Mouse (Mus musculus) testis, adult 2 months (tissue): ENCODE measurements at regions not wholly inside any gene's neighbourhood (a gene's known extent, or its start where the extent isn't known, plus 50 kb on each side); places are given as distances from the start of the nearest gene placed in this dataset.

Experiments
- H3K27ac ChIP-seq: fragments of 200-500 bp; 2 replicates; pipeline ENCODE4 v1.5.1; 2012; ENCODE audit warnings: low read depth, low read length; ENCODE audit not compliant: control insufficient read depth, insufficient read depth
- H3K27me3 ChIP-seq: fragments of 200-500 bp; 2 replicates; pipeline ENCODE4 v1.6.1; 2012; ENCODE audit warnings: mild to moderate bottlenecking, low read length, moderate library complexity; ENCODE audit not compliant: control insufficient read depth, insufficient read depth
- H3K36me3 ChIP-seq: fragments of 200-500 bp; 2 replicates; pipeline ENCODE4 v1.6.1; 2012; ENCODE audit warnings: mild to moderate bottlenecking, low read length; ENCODE audit not compliant: control insufficient read depth, insufficient read depth
- H3K4me1 ChIP-seq: fragments of 200-500 bp; 2 replicates; pipeline ENCODE4 v1.6.1; 2012; ENCODE audit warnings: low read length; ENCODE audit not compliant: control insufficient read depth, insufficient read depth
- H3K4me3 ChIP-seq: fragments of 200-500 bp; 2 replicates; pipeline ENCODE4 v1.5.1; 2012; ENCODE audit warnings: low read depth, mild to moderate bottlenecking, low read length, moderate library complexity, mixed read lengths; ENCODE audit not compliant: control insufficient read depth
- CTCF ChIP-seq: fragments of 200-500 bp; IDR thresholded peaks from 2 replicates; pipeline ENCODE4 v1.5.1; 2012; ENCODE audit warnings: low read depth, mild to moderate bottlenecking, inconsistent platforms, low read length, moderate library complexity; ENCODE audit not compliant: control insufficient read depth, insufficient read depth, insufficient replicate concordance
- POLR2A ChIP-seq: fragments of 200-500 bp; IDR thresholded peaks from 2 replicates; pipeline ENCODE4 v1.6.1; 2012; ENCODE audit warnings: low read depth, mild to moderate bottlenecking, inconsistent platforms, low read length, moderate library complexity; ENCODE audit not compliant: control insufficient read depth

DNA sequence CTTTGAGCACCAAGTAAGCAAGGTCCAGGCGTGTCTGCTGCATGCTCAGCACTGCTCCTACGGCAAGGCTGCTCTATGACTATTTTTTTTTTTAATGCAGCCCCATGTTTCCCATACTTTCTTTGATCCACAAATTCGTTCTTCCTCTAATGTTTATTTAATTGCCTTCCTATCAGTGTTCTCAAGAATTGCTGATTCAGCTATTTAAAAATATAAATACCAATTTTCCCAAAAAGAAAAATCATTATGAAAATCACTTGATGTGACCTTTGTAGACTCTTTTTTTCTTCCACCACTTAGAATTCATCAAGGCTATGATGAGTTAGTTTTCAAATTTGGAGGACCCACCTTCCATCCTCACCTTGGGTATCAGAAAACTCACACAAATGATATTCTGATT, 208.5 kb upstream of the Nabp1 start:
- no peak for TF ChIP-seq POLR2A
- TF ChIP-seq CTCF, result no peak
- Histone ChIP-seq H3K27me3 (no peaks in the 10 kb centered on the region), H3K36me3 (no peaks in the 10 kb centered on the region), H3K4me1 (peaks cover 8% of the 10 kb centered on the region), H3K4me3 (no peak overlapping the region), H3K27ac (no peak overlapping the region)

DNA sequence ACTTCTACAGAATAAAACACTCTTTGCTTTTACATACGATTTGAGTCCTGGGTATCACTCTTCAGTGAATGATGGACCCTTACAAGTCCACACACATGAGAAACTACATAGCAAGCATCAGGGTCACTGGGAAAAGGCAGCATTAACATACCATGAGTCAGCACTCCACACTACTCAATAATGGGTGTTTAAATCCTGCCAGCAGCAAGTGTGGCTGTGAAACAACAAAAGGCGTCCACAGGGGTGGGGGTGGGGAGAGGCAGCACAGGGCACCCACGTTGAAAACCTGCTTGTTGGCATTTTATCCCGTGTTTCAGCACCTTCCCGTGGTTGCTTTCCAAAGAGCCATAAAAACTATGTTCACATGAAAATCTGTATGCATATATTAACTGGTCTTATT, 204.0 kb upstream of the Nabp1 start:
- Histone ChIP-seq H3K4me1 (no peaks in the 10 kb centered on the region), H3K4me3 (no peak overlapping the region), H3K27me3 (no peaks in the 10 kb centered on the region), H3K27ac (no peak overlapping the region), H3K36me3 (no peaks in the 10 kb centered on the region)
- TF ChIP-seq CTCF, result no peak
- TF ChIP-seq POLR2A, result no peak

DNA sequence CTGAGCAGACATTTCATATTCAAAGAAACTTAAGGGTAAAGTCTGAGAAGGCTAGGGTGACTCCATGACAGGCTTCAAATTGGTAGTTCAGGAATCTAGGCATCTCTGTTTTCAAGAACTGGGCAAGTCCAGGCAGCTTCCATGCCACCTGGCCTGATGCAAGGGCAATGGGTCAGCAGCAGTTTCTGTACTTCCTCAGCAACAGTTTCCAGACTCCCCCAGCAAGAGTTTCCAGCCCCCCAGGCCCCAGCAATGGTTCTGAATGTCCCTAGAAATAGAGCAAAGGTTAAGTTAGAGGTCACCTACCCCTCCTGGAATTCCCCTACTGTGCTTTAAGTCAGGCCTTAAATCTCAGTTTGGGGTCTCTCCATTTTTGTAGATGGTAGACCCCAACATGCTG, 203.6 kb upstream of the Nabp1 start:
- Histone ChIP-seq H3K4me3 (no peak overlapping the region), H3K27me3 (no peaks in the 10 kb centered on the region), H3K27ac (no peak overlapping the region), H3K4me1 (no peaks in the 10 kb centered on the region), H3K36me3 (no peaks in the 10 kb centered on the region)
- TF ChIP-seq POLR2A, result no peak
- no peak for TF ChIP-seq CTCF

DNA sequence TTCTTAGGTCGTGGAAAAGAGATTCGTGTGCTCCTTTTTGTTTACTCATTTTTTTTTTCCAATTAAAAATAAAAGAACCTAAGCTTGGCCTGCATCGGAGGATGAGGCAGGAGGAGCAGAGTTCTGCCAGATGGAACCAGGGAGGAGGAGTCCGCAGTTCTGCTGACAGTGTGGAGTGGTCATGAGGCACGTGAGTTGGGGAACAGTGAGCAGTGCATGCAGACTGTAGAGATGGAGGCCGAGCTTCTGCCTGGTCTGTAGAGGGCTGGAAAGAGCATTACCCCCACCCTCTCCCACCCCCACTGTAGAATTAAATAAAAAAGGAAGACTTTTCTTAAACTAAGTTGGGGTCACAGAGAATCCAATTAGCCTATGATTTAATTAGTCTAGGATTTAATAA, 202.5 kb upstream of the Nabp1 start:
- H3K36me3 ChIP-seq, result no peaks in the 10 kb centered on the region
- H3K27ac ChIP-seq, result no peak overlapping the region
- no peaks in the 10 kb centered on the region for H3K27me3 ChIP-seq
- no peak for TF ChIP-seq CTCF
- TF ChIP-seq POLR2A, result no peak
- H3K4me1 ChIP-seq, result no peaks in the 10 kb centered on the region
- H3K4me3 ChIP-seq, result no peak overlapping the region

DNA sequence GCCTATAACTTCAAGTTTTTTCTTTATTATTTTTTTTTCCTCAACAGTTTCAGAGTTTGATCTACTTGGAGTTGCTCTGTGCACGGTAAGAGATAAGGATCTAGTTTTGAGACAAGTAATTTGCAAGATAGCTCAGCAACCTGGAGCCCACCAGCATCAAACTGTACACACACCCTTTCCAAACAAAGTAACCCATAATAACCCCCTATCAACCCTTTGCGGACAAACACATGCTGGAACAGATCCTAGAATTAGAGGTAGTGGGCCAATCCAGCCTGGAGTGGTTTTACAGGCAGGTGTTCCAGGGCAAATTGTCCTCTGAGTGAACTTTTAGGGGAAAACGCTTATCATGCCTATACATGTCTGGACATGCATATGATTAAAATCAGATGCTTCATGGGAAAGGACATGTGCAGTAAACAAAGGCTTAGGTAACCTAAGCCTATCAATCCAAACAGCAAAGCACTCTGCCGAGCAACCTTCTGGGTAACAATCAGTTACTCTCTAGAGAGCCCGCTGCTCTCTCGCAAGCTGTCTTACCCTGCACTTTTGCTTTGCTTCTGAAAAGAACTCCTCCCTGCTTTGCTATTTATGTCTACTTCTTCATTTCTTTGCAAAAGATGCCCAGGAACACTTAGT, 200.2 kb upstream of the Nabp1 start:
- TF ChIP-seq POLR2A, result no peak
- no peak for TF ChIP-seq CTCF
- Histone ChIP-seq H3K36me3 (no peaks in the 10 kb centered on the region), H3K27ac (no peak overlapping the region), H3K27me3 (no peaks in the 10 kb centered on the region), H3K4me3 (no peak overlapping the region), H3K4me1 (no peaks in the 10 kb centered on the region)

DNA sequence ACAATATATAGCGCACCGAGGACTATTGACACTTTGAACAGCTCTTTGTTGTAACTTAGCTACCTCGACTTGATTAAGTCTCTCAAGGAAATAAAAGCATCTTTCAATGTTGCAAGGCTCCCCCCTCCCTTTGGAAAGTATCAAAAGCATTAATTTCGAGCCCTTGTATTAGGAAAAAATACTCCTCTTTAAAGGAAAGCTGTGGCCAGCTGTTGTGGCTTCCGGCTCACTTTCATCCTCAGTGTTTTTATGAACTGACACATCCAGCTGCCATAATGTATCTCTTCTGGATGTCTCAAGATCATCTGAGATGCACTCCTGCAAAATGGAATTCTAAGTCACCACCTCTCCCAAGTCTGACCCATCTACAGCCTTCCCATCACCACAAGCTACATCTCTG, 199.6 kb upstream of the Nabp1 start:
- H3K4me1 ChIP-seq, result no peaks in the 10 kb centered on the region
- no peak overlapping the region for H3K4me3 ChIP-seq
- no peaks in the 10 kb centered on the region for H3K36me3 ChIP-seq
- TF ChIP-seq CTCF (no peak), POLR2A (no peak)
- H3K27me3 ChIP-seq, result no peaks in the 10 kb centered on the region
- H3K27ac ChIP-seq, result no peak overlapping the region

DNA sequence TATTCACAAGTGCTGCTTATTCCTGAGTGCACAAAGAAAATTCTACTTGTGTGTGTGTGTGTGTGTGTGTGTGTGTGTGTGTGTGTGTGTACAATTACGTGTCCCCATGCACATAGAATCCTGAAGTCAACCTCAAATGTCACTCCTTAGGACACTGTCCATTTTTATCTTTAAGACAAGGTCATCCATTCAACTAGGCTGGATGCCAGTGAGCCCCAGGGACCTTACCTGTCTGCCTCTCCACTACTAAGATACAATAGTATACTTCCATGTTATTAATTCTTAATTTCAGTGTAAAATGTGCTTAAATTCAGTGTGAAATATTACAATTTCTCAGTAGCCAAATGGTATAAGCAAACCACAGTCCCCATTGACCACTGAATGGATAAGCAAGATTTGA, 193.5 kb upstream of the Nabp1 start:
- H3K36me3 ChIP-seq, result no peaks in the 10 kb centered on the region
- H3K27ac ChIP-seq, result no peak overlapping the region
- no peaks in the 10 kb centered on the region for H3K27me3 ChIP-seq
- H3K4me1 ChIP-seq, result no peaks in the 10 kb centered on the region
- H3K4me3 ChIP-seq, result no peak overlapping the region
- no peak for TF ChIP-seq POLR2A
- no peak for TF ChIP-seq CTCF

DNA sequence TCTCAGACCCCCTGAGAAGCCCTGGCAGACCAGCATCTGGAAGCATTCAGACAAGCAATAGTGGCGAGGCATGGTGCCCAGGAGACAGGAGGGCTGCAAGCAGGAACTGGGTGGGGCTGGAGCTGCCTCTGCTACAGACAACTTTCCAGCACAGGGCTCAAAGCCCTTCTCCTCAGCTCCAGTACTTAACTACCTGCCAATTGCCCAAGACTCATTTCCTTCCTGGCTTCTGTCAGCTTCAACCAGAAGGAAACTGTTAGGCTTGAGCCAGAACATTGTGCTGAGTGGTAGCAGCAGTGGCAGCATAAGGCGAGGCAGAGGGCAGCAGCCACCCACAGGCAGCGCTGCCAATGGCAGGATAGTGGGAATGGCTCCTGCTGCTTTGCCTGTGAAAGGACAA, 193.1 kb upstream of the Nabp1 start:
- no peak overlapping the region for H3K4me3 ChIP-seq
- no peak for TF ChIP-seq POLR2A
- peak; percentile 37; the same call in 1 of the 2 replicates for TF ChIP-seq CTCF
- no peaks in the 10 kb centered on the region for H3K27me3 ChIP-seq
- no peaks in the 10 kb centered on the region for H3K4me1 ChIP-seq
- H3K36me3 ChIP-seq, result no peaks in the 10 kb centered on the region
- H3K27ac ChIP-seq, result no peak overlapping the region
